Mouse (Mus musculus) c-Kit-positive CD71-positive TER-119-positive erythroid progenitor cells, embryonic 14.5 days (primary cell): ENCODE data around the gene Gpr22.

ENCODE experiments used
- DNase-seq: peaks from one replicate; pipeline ENCODE4 v3.0.0-alpha.2; 2013; ENCODE audit warnings: low spot score

Gpr22 gene

DNA sequence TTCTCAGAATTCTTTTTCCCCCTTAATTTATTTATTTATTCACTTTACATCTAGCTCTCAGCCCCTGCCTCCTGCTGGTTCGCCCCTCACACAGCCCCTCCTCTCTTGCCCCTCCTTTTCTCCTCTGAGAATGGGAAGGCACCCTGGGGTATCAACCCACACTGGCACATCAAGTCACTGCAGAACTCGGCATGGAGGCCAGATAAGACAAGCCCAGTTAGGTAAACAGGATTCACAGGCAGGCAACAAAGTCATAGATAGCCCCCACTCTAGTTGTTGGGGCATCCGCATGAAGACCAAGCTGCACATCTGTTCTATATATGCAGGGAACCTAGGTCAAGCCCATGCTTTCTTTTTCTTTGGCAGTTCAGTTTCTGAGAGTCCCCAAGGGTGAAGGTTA lies 46.6 kb downstream of the Gpr22 start:
- DNase-seq, result no peak

DNA sequence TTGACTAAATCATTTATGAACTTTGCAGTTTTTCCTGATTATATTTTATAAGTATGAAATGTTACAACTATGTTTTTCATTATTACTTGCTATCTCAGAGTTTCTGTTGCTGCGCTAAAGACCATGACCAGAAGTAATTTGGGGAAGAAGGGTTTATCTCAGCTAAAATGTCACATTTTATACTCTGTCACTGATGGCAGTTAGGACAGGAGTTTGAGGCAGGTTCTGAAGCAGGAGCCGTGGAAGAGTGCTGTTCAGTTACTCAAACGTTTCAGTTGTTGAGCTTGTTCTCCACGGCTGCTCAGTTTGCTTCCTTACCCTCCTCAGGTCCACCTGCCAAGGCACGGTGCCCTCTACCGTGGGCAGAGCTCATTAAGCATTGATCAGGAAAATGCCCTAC lies 47.7 kb downstream of the Gpr22 start:
- DNase-seq, result no peak
